ENCODE assay signal across 8 mouse cellular contexts in genomic region chr9:109876756-109877155, GRCm38 (mm10). TPM values are rescaled to one million over a fixed set of nuclear protein-coding genes. Genes with fewer than 3 reads are reported as not detected.
A peak's percentile ranks its signal among the peaks of the same experiment; 100 is the strongest.
DNase-seq lines count a peak whose midpoint lies in the region; ATAC-seq and TF ChIP-seq lines count a peak whose summit lies in the region.

No protein-coding gene starts in this region.

- H3K27ac ChIP-seq in heart, embryonic 11.5 days (ENCODE audit: low read depth, low read length) = no peak overlapping the region; the same call in 1 of the 2 replicates
- peak overlapping the region; percentile 99 for H3K27ac ChIP-seq in MEL (ENCODE audit: control insufficient read depth, low read depth, low read length)
- peak overlapping the region; percentile 85; the same call in 1 of the 2 replicates for H3K27ac ChIP-seq in forebrain, embryonic 13.5 days
- H3K27ac ChIP-seq in kidney, embryonic 14.5 days (ENCODE audit: low read depth, low read length) = peak overlapping the region; percentile 92; the same call in 1 of the 2 replicates
- H3K27ac ChIP-seq in midbrain, embryonic 11.5 days (ENCODE audit: low read depth, low read length) = no peak overlapping the region

- peak overlapping the region; percentile 95 for H3K9ac ChIP-seq in heart, embryonic 11.5 days (ENCODE audit: low read depth, low read length)
- H3K9ac ChIP-seq in MEL (ENCODE audit: control insufficient read depth, low read depth, low read length, poor library complexity, severe bottlenecking) = peak overlapping the region; percentile 95
- peak overlapping the region; percentile 97 for H3K9ac ChIP-seq in forebrain, embryonic 13.5 days
- H3K9ac ChIP-seq in kidney, embryonic 14.5 days (ENCODE audit: low read depth, low read length) = peak overlapping the region; percentile 98
- peak overlapping the region; percentile 98 for H3K9ac ChIP-seq in midbrain, embryonic 11.5 days (ENCODE audit: low read length)

- H3K9me3 ChIP-seq in heart, embryonic 11.5 days (replicated peaks; ENCODE audit: control insufficient read depth, low read length) = no peaks in the 10 kb centered on the region
- no peaks in the 10 kb centered on the region for H3K9me3 ChIP-seq in MEL (replicated peaks; ENCODE audit: insufficient read depth, low read length)
- no peaks in the 10 kb centered on the region for H3K9me3 ChIP-seq in forebrain, embryonic 13.5 days (replicated peaks)
- no peaks in the 10 kb centered on the region for H3K9me3 ChIP-seq in kidney, embryonic 14.5 days (ENCODE audit: control insufficient read depth, low read length)
- H3K9me3 ChIP-seq in midbrain, embryonic 11.5 days (ENCODE audit: control insufficient read depth, low read length) = no peaks in the 10 kb centered on the region

- peaks cover 46% of the 10 kb centered on the region for H3K79me2 ChIP-seq in MEL (ENCODE audit: control insufficient read depth, insufficient read depth, low read length, poor library complexity)

- no peak; a peak in 1 of 4 replicates for TF ChIP-seq POLR2A in MEL (IDR thresholded peaks at IDR 0.05; ENCODE audit: control insufficient read depth in 1 of 2, insufficient read depth in 1 of 2, low read depth in 1 of 2, low read length in 2 of 2, poor library complexity in 1 of 2)

- DNase-seq in heart, adult 9 months (ENCODE audit: low spot score in 2 of 2) = no peak
- peak; percentile 69 for DNase-seq in MEL (ENCODE audit: low read depth, low spot score)
- DNase-seq in midbrain, embryonic 11.5 days (ENCODE audit: low spot score, missing footprints) = no peak
- no peak for DNase-seq in natural killer cell, adult 2 months (ENCODE audit: low spot score in 2 of 2)
- no peak for DNase-seq in layer of hippocampus, adult 18-20 months (ENCODE audit: low spot score in 2 of 2)

- peak overlapping the region; percentile 94 for H3K4me2 ChIP-seq in heart, embryonic 11.5 days
- H3K4me2 ChIP-seq in forebrain, embryonic 13.5 days = peak overlapping the region; percentile 81
- H3K4me2 ChIP-seq in kidney, embryonic 14.5 days (replicated peaks; ENCODE audit: low read depth, low read length) = peak overlapping the region; percentile 85
- H3K4me2 ChIP-seq in midbrain, embryonic 11.5 days = peak overlapping the region; percentile 85

- no peak for ATAC-seq in heart, embryonic 11.5 days (replicated peaks; ENCODE audit: insufficient number of reproducible peaks, low FRiP score, low TSS enrichment)
- no peak for ATAC-seq in forebrain, embryonic 13.5 days
- ATAC-seq in kidney, embryonic 14.5 days (ENCODE audit: low FRiP score, low TSS enrichment) = no peak
- no peak for ATAC-seq in midbrain, embryonic 11.5 days (ENCODE audit: low FRiP score)

- H3K27me3 ChIP-seq in heart, embryonic 11.5 days (ENCODE audit: control insufficient read depth, insufficient read depth, low read length) = no peaks in the 10 kb centered on the region
- H3K27me3 ChIP-seq in MEL (ENCODE audit: control insufficient read depth in 1 of 2, insufficient read depth in 2 of 2, low read length in 2 of 2) = no peaks in the 10 kb centered on the region
- no peaks in the 10 kb centered on the region for H3K27me3 ChIP-seq in forebrain, embryonic 13.5 days
- H3K27me3 ChIP-seq in kidney, embryonic 14.5 days (ENCODE audit: control insufficient read depth, insufficient read depth, low read length) = no peaks in the 10 kb centered on the region
- H3K27me3 ChIP-seq in midbrain, embryonic 11.5 days (ENCODE audit: control insufficient read depth, insufficient read depth, low read length) = no peaks in the 10 kb centered on the region

- no peak for TF ChIP-seq CTCF in MEL (IDR thresholded peaks at IDR 0.05 in 2 of 3, conservative IDR thresholded peaks at IDR 0.05 in 1 of 3; ENCODE audit: control insufficient read depth in 1 of 3, insufficient read depth in 1 of 3, low read depth in 2 of 3, low read length in 3 of 3, poor library complexity in 1 of 3, severe bottlenecking in 1 of 3)

- peaks cover 6% of the 10 kb centered on the region for H3K4me1 ChIP-seq in heart, embryonic 11.5 days (ENCODE audit: control insufficient read depth, insufficient read depth, low read length)
- H3K4me1 ChIP-seq in MEL (ENCODE audit: control insufficient read depth in 1 of 2, insufficient read depth in 2 of 2, low read length in 2 of 2) = peaks cover 2 to 9% of the 10 kb centered on the region in 2 experiments; a peak in 1 of 4 replicates
- H3K4me1 ChIP-seq in forebrain, embryonic 13.5 days = peaks cover 21% of the 10 kb centered on the region
- peaks cover 9% of the 10 kb centered on the region for H3K4me1 ChIP-seq in kidney, embryonic 14.5 days (ENCODE audit: control insufficient read depth, insufficient read depth, low read length)
- H3K4me1 ChIP-seq in midbrain, embryonic 11.5 days (ENCODE audit: control insufficient read depth, insufficient read depth, low read length) = peaks cover 9% of the 10 kb centered on the region; the same call in 1 of the 2 replicates

- H3K36me3 ChIP-seq in heart, embryonic 11.5 days (ENCODE audit: control insufficient read depth, insufficient read depth, low read length) = peaks cover 30% of the 10 kb centered on the region
- peaks cover 34 to 37% of the 10 kb centered on the region in 2 experiments for H3K36me3 ChIP-seq in MEL (ENCODE audit: control insufficient read depth in 1 of 2, insufficient read depth in 2 of 2, low read length in 2 of 2)
- peaks cover 43% of the 10 kb centered on the region for H3K36me3 ChIP-seq in forebrain, embryonic 13.5 days (ENCODE audit: poor library complexity, severe bottlenecking)
- peaks cover 44% of the 10 kb centered on the region for H3K36me3 ChIP-seq in kidney, embryonic 14.5 days (ENCODE audit: control insufficient read depth, insufficient read depth, low read length)
- peaks cover 21% of the 10 kb centered on the region for H3K36me3 ChIP-seq in midbrain, embryonic 11.5 days (ENCODE audit: control insufficient read depth, insufficient read depth, low read length)

- TF ChIP-seq EP300 in MEL (IDR thresholded peaks at IDR 0.05; ENCODE audit: low read depth in 1 of 2, low read length in 2 of 2) = no peak

- no peak for TF ChIP-seq RAD21 in MEL (IDR thresholded peaks at IDR 0.05; ENCODE audit: low read depth, low read length)

- WGBS in heart, embryonic 11.5 days (ENCODE audit: insufficient replicate concordance) = 12% methylated on average over 3 of the region's 3 CpGs
- WGBS in forebrain, embryonic 13.5 days = under 1% methylated on average over 3 of the region's 3 CpGs
- WGBS in kidney, embryonic 14.5 days = 7% methylated on average over 3 of the region's 3 CpGs
- WGBS in midbrain, embryonic 11.5 days = 15% methylated on average over 3 of the region's 3 CpGs

- H3K4me3 ChIP-seq in heart, embryonic 11.5 days (ENCODE audit: low read depth, low read length) = peak overlapping the region; percentile 88
- H3K4me3 ChIP-seq in MEL (ENCODE audit: control insufficient read depth in 1 of 2, insufficient read depth in 1 of 2, low read depth in 2 of 2, low read length in 2 of 2) = peak overlapping the region; percentile 92 to 97
- H3K4me3 ChIP-seq in forebrain, embryonic 13.5 days = peak overlapping the region; percentile 98
- peak overlapping the region; percentile 99 for H3K4me3 ChIP-seq in kidney, embryonic 14.5 days (ENCODE audit: low read length)
- H3K4me3 ChIP-seq in midbrain, embryonic 11.5 days (ENCODE audit: low read depth, low read length) = peak overlapping the region; percentile 99

RNA-seq across cellular contexts. Expression of gene Cdc25a, which starts 1.4 kb away (rescaled TPM):
- polyA plus RNA-seq in heart, embryonic 11.5 days (2014; fragmentation: Nextera tagmentation; extraction: Ambion mirVana) = 22.0 and 23.7 TPM in 2 replicates
- 50.6 and 67.4 TPM in 2 replicates for total RNA-seq in MEL (2012; rRNA removed)
- 10 to 100 TPM; 67.2 to 79.4 TPM for polyA plus RNA-seq in MEL (2012; ENCODE audit: insufficient read depth in 1 of 2, insufficient read length in 2 of 2, low read depth in 1 of 2, low replicate concordance in 2 of 2, missing spikeins in 1 of 2)
- 26.1 and 28.5 TPM in 2 replicates for polyA plus RNA-seq in forebrain, embryonic 13.5 days (2015; fragmentation: Nextera tagmentation; extraction: Ambion mirVana)
- 21.1 and 31.6 TPM in 2 replicates for polyA plus RNA-seq in kidney, embryonic 14.5 days (2014; fragmentation: Nextera tagmentation; extraction: Ambion mirVana)
- polyA plus RNA-seq in midbrain, embryonic 11.5 days (2014; fragmentation: Nextera tagmentation; extraction: Ambion mirVana) = 33.6 and 36.9 TPM in 2 replicates
- 1 to 10 TPM; 4.6 to 4.9 TPM for total RNA-seq in layer of hippocampus, adult 18-20 months (2021)

RNA-seq across cellular contexts. Expression of gene Camp, which starts 27.3 kb away (rescaled TPM):
- 1.1 TPM in 1 of 2 replicates, not detected in the other for polyA plus RNA-seq in heart, embryonic 11.5 days (2014; fragmentation: Nextera tagmentation; extraction: Ambion mirVana)
- total RNA-seq in MEL (2012; rRNA removed) = not detected in 2 replicates
- under 1 TPM in 1 of 2 experiments, not detected in 1; 0.13 TPM for polyA plus RNA-seq in MEL (2012; ENCODE audit: insufficient read depth in 1 of 2, insufficient read length in 2 of 2, low read depth in 1 of 2, low replicate concordance in 2 of 2, missing spikeins in 1 of 2)
- 0.33 and 0.45 TPM in 2 replicates for polyA plus RNA-seq in forebrain, embryonic 13.5 days (2015; fragmentation: Nextera tagmentation; extraction: Ambion mirVana)
- polyA plus RNA-seq in kidney, embryonic 14.5 days (2014; fragmentation: Nextera tagmentation; extraction: Ambion mirVana) = 0.27 TPM in 1 of 2 replicates, not detected in the other
- polyA plus RNA-seq in midbrain, embryonic 11.5 days (2014; fragmentation: Nextera tagmentation; extraction: Ambion mirVana) = 0.25 and 0.30 TPM in 2 replicates
- total RNA-seq in layer of hippocampus, adult 18-20 months (2021) = not detected

RNA-seq across cellular contexts. Expression of gene Nme6, which starts 44.2 kb away (rescaled TPM):
- 77.3 and 84.9 TPM in 2 replicates for polyA plus RNA-seq in heart, embryonic 11.5 days (2014; fragmentation: Nextera tagmentation; extraction: Ambion mirVana)
- 75.9 and 98.2 TPM in 2 replicates for total RNA-seq in MEL (2012; rRNA removed)
- 10 to 100 TPM in 1 of 2 experiments, not detected in 1; 84.1 TPM for polyA plus RNA-seq in MEL (2012; ENCODE audit: insufficient read depth in 1 of 2, insufficient read length in 2 of 2, low read depth in 1 of 2, low replicate concordance in 2 of 2, missing spikeins in 1 of 2)
- 76.4 and 80.2 TPM in 2 replicates for polyA plus RNA-seq in forebrain, embryonic 13.5 days (2015; fragmentation: Nextera tagmentation; extraction: Ambion mirVana)
- polyA plus RNA-seq in kidney, embryonic 14.5 days (2014; fragmentation: Nextera tagmentation; extraction: Ambion mirVana) = 88.6 and 102 TPM in 2 replicates
- 96.6 and 98.4 TPM in 2 replicates for polyA plus RNA-seq in midbrain, embryonic 11.5 days (2014; fragmentation: Nextera tagmentation; extraction: Ambion mirVana)
- total RNA-seq in layer of hippocampus, adult 18-20 months (2021) = 10 to 100 TPM in 1 of 2 experiments, 1 to 10 TPM in 1; 9.3 to 13.2 TPM

RNA-seq across cellular contexts. Expression of gene Map4, which starts 54.5 kb away (rescaled TPM):
- polyA plus RNA-seq in heart, embryonic 11.5 days (2014; fragmentation: Nextera tagmentation; extraction: Ambion mirVana) = 64.9 and 93.6 TPM in 2 replicates
- 14.5 and 20.7 TPM in 2 replicates for total RNA-seq in MEL (2012; rRNA removed)
- polyA plus RNA-seq in MEL (2012; ENCODE audit: insufficient read depth in 1 of 2, insufficient read length in 2 of 2, low read depth in 1 of 2, low replicate concordance in 2 of 2, missing spikeins in 1 of 2) = 10 to 100 TPM in 1 of 2 experiments, not detected in 1; 47.8 TPM
- polyA plus RNA-seq in forebrain, embryonic 13.5 days (2015; fragmentation: Nextera tagmentation; extraction: Ambion mirVana) = 81.7 and 90.6 TPM in 2 replicates
- polyA plus RNA-seq in kidney, embryonic 14.5 days (2014; fragmentation: Nextera tagmentation; extraction: Ambion mirVana) = 35.1 and 54.6 TPM in 2 replicates
- 80.1 and 81.4 TPM in 2 replicates for polyA plus RNA-seq in midbrain, embryonic 11.5 days (2014; fragmentation: Nextera tagmentation; extraction: Ambion mirVana)
- total RNA-seq in layer of hippocampus, adult 18-20 months (2021) = 100 to 1,000 TPM; 558 to 622 TPM

Comparison
In these comparisons a context has a peak if more than half of its experiments do, and no peak if none do; other contexts are left out.
1. H3K27ac ChIP-seq: peak in MEL (single experiment), forebrain, embryonic 13.5 days (single experiment) and kidney, embryonic 14.5 days (single experiment); none in heart, embryonic 11.5 days (single experiment) and midbrain, embryonic 11.5 days (single experiment).
2. Peak in every context shown above with its lines, with median percentiles within 50 percentile points of each other: H3K4me2 ChIP-seq, H3K4me3 ChIP-seq and H3K9ac ChIP-seq.